8 mouse cellular contexts compared by ENCODE assay signal in the genomic region with DNA sequence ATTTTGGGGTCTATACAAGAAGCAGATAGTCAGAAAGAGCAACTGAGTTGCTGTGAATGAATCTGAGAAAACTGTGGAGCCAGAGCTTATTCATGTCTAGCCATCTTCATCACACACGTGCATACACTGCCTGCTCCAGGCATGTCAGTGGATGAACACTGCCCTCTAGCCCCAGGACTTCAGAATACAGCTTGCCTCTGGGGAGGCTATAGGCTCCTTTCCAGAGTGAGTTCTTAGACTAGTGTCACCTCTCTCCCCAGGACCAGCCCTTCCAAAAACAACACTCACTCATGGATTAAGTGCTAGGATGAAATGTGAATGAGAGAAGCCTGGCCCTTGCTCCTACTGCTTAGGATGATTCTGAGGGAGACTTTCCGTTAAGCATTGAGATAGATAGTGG.
DNase-seq lines count a peak whose midpoint lies in the region; ATAC-seq and TF ChIP-seq lines count a peak whose summit lies in the region.

No protein-coding gene starts in this region.

- WGBS in forebrain, embryonic 12.5 days: 32% methylated on average over 2 of the region's 2 CpGs
- 28% methylated on average over 2 of the region's 2 CpGs for WGBS in heart, postnatal 0 days
- WGBS in liver, embryonic 14.5 days (ENCODE audit: insufficient replicate concordance): 39% methylated on average over 2 of the region's 2 CpGs
- 26% methylated on average over 2 of the region's 2 CpGs for WGBS in neural tube, embryonic 15.5 days

- H3K4me2 ChIP-seq in forebrain, embryonic 12.5 days: no peak overlapping the region
- no peak overlapping the region for H3K4me2 ChIP-seq in heart, postnatal 0 days (ENCODE audit: low read depth, low read length)
- no peak overlapping the region for H3K4me2 ChIP-seq in liver, embryonic 14.5 days (ENCODE audit: low read depth)
- no peak overlapping the region for H3K4me2 ChIP-seq in neural tube, embryonic 15.5 days

- no peak overlapping the region for H3K4me3 ChIP-seq in E14TG2a.4 (replicated peaks; ENCODE audit: low read length)
- H3K4me3 ChIP-seq in forebrain, embryonic 12.5 days (replicated peaks): no peak overlapping the region
- no peak overlapping the region for H3K4me3 ChIP-seq in heart, postnatal 0 days (ENCODE audit: low read depth, low read length)
- no peak overlapping the region for H3K4me3 ChIP-seq in liver, embryonic 14.5 days (ENCODE audit: insufficient read depth in 1 of 2, low read depth in 2 of 2, low read length in 2 of 2)
- no peak overlapping the region for H3K4me3 ChIP-seq in neural tube, embryonic 15.5 days (replicated peaks)

- peak; percentile 89 for ATAC-seq in forebrain, embryonic 12.5 days (ENCODE audit: low FRiP score)
- peak; percentile 68 for ATAC-seq in heart, postnatal 0 days (ENCODE audit: insufficient read depth, low read depth)
- ATAC-seq in liver, embryonic 14.5 days (ENCODE audit: insufficient read depth): peak; percentile 59
- peak; percentile 89 for ATAC-seq in neural tube, embryonic 15.5 days (ENCODE audit: low FRiP score)

- no peak overlapping the region for H3K27ac ChIP-seq in forebrain, embryonic 12.5 days
- H3K27ac ChIP-seq in heart, postnatal 0 days (ENCODE audit: low read depth): no peak overlapping the region; the same call in 1 of the 2 replicates
- no peak overlapping the region for H3K27ac ChIP-seq in liver, embryonic 14.5 days
- no peak overlapping the region; the same call in 1 of the 2 replicates for H3K27ac ChIP-seq in neural tube, embryonic 15.5 days (replicated peaks)

- H3K4me1 ChIP-seq in E14TG2a.4 (replicated peaks; ENCODE audit: low read depth, low read length): peaks cover 6% of the 10 kb centered on the region
- H3K4me1 ChIP-seq in forebrain, embryonic 12.5 days: no peaks in the 10 kb centered on the region
- peaks cover 20% of the 10 kb centered on the region for H3K4me1 ChIP-seq in heart, postnatal 0 days (ENCODE audit: control insufficient read depth, insufficient read depth)
- H3K4me1 ChIP-seq in liver, embryonic 14.5 days (replicated peaks; ENCODE audit: control insufficient read depth in 2 of 2, insufficient read depth in 2 of 2, low read length in 1 of 2): peaks cover 17 to 25% of the 10 kb centered on the region in 2 experiments
- H3K4me1 ChIP-seq in neural tube, embryonic 15.5 days: peaks cover 2% of the 10 kb centered on the region; the same call in 1 of the 2 replicates

- no peaks in the 10 kb centered on the region for H3K27me3 ChIP-seq in E14TG2a.4 (ENCODE audit: insufficient read depth, low read length)
- no peaks in the 10 kb centered on the region for H3K27me3 ChIP-seq in forebrain, embryonic 12.5 days
- no peaks in the 10 kb centered on the region for H3K27me3 ChIP-seq in heart, postnatal 0 days (ENCODE audit: control insufficient read depth, insufficient read depth, low read length)
- no peaks in the 10 kb centered on the region for H3K27me3 ChIP-seq in liver, embryonic 14.5 days (ENCODE audit: control insufficient read depth, insufficient read depth, low read length)
- H3K27me3 ChIP-seq in neural tube, embryonic 15.5 days (replicated peaks): no peaks in the 10 kb centered on the region

- peak; percentile 83 for DNase-seq in c-Kit-positive CD71-positive TER-119-negative erythroid progenitor cells, embryonic 14.5 days (ENCODE audit: low read depth)
- peak; percentile 78 for DNase-seq in heart, postnatal 0 days (ENCODE audit: low spot score)
- peak; percentile 43 to 81 for DNase-seq in kidney, postnatal 36 days
- peak; percentile 41 to 63 (median 59) for DNase-seq in liver, embryonic 14.5 days (ENCODE audit: low read depth in 3 of 3, low spot score in 3 of 3)
- peak; percentile 41 for DNase-seq in thymus, postnatal 0 days (ENCODE audit: low spot score)

- H3K9ac ChIP-seq in forebrain, embryonic 12.5 days: no peak overlapping the region
- no peak overlapping the region for H3K9ac ChIP-seq in heart, postnatal 0 days (replicated peaks; ENCODE audit: low read depth, low read length)
- H3K9ac ChIP-seq in liver, embryonic 14.5 days (replicated peaks): no peak overlapping the region
- H3K9ac ChIP-seq in neural tube, embryonic 15.5 days (replicated peaks): no peak overlapping the region

- TF ChIP-seq EP300 in heart, postnatal 0 days (IDR thresholded peaks at IDR 0.05; ENCODE audit: low read depth): no peak
- TF ChIP-seq EP300 in liver, embryonic 14.5 days (IDR thresholded peaks at IDR 0.05; ENCODE audit: low read depth): no peak

- TF ChIP-seq CTCF in E14TG2a.4 (conservative IDR thresholded peaks at IDR 0.05; ENCODE audit: low read length): peak; percentile 79
- TF ChIP-seq CTCF in heart, postnatal 0 days (IDR thresholded peaks at IDR 0.05; ENCODE audit: low read depth): peak; percentile 89
- peak; percentile 92 for TF ChIP-seq CTCF in liver, embryonic 14.5 days (IDR thresholded peaks at IDR 0.05; ENCODE audit: low read depth)

- no peaks in the 10 kb centered on the region for H3K9me3 ChIP-seq in E14TG2a.4 (ENCODE audit: low read length)
- H3K9me3 ChIP-seq in forebrain, embryonic 12.5 days: no peaks in the 10 kb centered on the region
- H3K9me3 ChIP-seq in heart, postnatal 0 days (replicated peaks; ENCODE audit: control insufficient read depth, low read length): no peaks in the 10 kb centered on the region
- no peaks in the 10 kb centered on the region for H3K9me3 ChIP-seq in liver, embryonic 14.5 days (ENCODE audit: control insufficient read depth, low read length)
- H3K9me3 ChIP-seq in neural tube, embryonic 15.5 days (replicated peaks): no peaks in the 10 kb centered on the region

- no peaks in the 10 kb centered on the region for H3K36me3 ChIP-seq in E14TG2a.4 (ENCODE audit: insufficient read depth, low read length)
- H3K36me3 ChIP-seq in forebrain, embryonic 12.5 days (replicated peaks): peaks cover 23% of the 10 kb centered on the region
- peaks cover 20% of the 10 kb centered on the region for H3K36me3 ChIP-seq in heart, postnatal 0 days (replicated peaks; ENCODE audit: control insufficient read depth, insufficient read depth, low read length)
- H3K36me3 ChIP-seq in liver, embryonic 14.5 days (replicated peaks; ENCODE audit: control insufficient read depth, insufficient read depth, low read depth): no peaks in the 10 kb centered on the region
- H3K36me3 ChIP-seq in neural tube, embryonic 15.5 days: peaks cover 34% of the 10 kb centered on the region
